Mouse (Mus musculus) midbrain, embryonic 12.5 days (tissue): ENCODE data around the gene Gm614. TPM values are rescaled to one million over a fixed set of nuclear protein-coding genes. Genes with fewer than 3 reads are reported as not detected.
A peak's percentile ranks its signal among the peaks of the same experiment; 100 is the strongest.

Source experiments
- ATAC-seq: fragments of 200-750 bp; cut with Nextera tagmentation; 2 replicates; pipeline ENCODE4 v1.8.0; 2017; ENCODE audit warnings: low read depth, moderate TSS enrichment, moderate library complexity; ENCODE audit not compliant: low FRiP score
- H3K27ac ChIP-seq: fragments of 300-500 bp; sonication (generic); replicated peaks from 2 replicates; pipeline ENCODE4 v1.5.1; 2016; ENCODE audit warnings: mild to moderate bottlenecking
- H3K27me3 ChIP-seq: fragments of 300-500 bp; sonication (generic); 2 replicates; pipeline ENCODE4 v1.6.1; 2016; ENCODE audit warnings: mild to moderate bottlenecking
- H3K36me3 ChIP-seq: fragments of 300-500 bp; sonication (generic); 2 replicates; pipeline ENCODE4 v1.6.1; 2016
- H3K4me1 ChIP-seq: fragments of 300-500 bp; sonication (generic); 2 replicates; pipeline ENCODE4 v1.6.1; 2016
- H3K4me2 ChIP-seq: fragments of 300-500 bp; sonication (generic); replicated peaks from 2 replicates; pipeline ENCODE4 v1.6.1; 2016; ENCODE audit warnings: mild to moderate bottlenecking, moderate library complexity
- H3K4me3 ChIP-seq: fragments of 300-500 bp; sonication (generic); 2 replicates; pipeline ENCODE4 v1.5.1; 2016; ENCODE audit warnings: mild to moderate bottlenecking
- H3K9ac ChIP-seq: fragments of 300-500 bp; sonication (generic); replicated peaks from 2 replicates; pipeline ENCODE4 v1.6.1; 2016; ENCODE audit warnings: mild to moderate bottlenecking, moderate library complexity
- H3K9me3 ChIP-seq: fragments of 300-500 bp; sonication (generic); 2 replicates; pipeline ENCODE4 v1.6.1; 2016; ENCODE audit warnings: mild to moderate bottlenecking
- WGBS: fragments of 180-500 bp; shearing (Covaris S2); methylation state at CpG from one replicate; pipeline ENCODE4 v1.1.7; 2016; 5-methylcytosine and 5-hydroxymethylcytosine counted together
- polyA plus RNA-seq: library from polyadenylated mRNA; unstranded; fragments of >200 nt; fragmentation: Nextera tagmentation; extraction: Ambion mirVana; gene quantifications from 2 replicates; pipeline ENCODE4 v1.2.1, GENCODE M21; 2016

Gm614 gene
- polyA plus RNA-seq, 1 experiment from 2014 or later: not detected

- Histone ChIP-seq H3K4me3 (peak overlapping the region; percentile 53), H3K4me2 (peak overlapping the region; percentile 71), H3K36me3 (no peaks in the 10 kb centered on the region), H3K9me3 (no peaks in the 10 kb centered on the region), H3K27me3 (peaks cover 4% of the 10 kb centered on the region; the same call in 1 of the 2 replicates), H3K4me1 (no peaks in the 10 kb centered on the region), H3K27ac (no peak overlapping the region), H3K9ac (peak overlapping the region; percentile 52)
- 28% methylated on average over 26 of the region's 26 CpGs for WGBS
- no peak; the same call in 1 of the 2 replicates for ATAC-seq
Measured at GRCm38 (mm10) chrX:101254740-101255139, 9.1 kb downstream of the Gm614 start.

- peak within 1 kb of the TSS; percentile 52 for H3K9ac ChIP-seq
- peak; percentile 93 for ATAC-seq
- no peaks in the 10 kb centered on the region for H3K4me1 ChIP-seq
- no peak within 1 kb of the TSS for H3K27ac ChIP-seq
- peak within 1 kb of the TSS; percentile 71 for H3K4me2 ChIP-seq
- WGBS: 29% methylated on average over 44 of the region's 47 CpGs
- peak within 1 kb of the TSS; percentile 53 for H3K4me3 ChIP-seq
- peaks cover 4% of the 10 kb centered on the region; the same call in 1 of the 2 replicates for H3K27me3 ChIP-seq
- no peaks in the 10 kb centered on the region for H3K9me3 ChIP-seq
- no peaks in the 10 kb centered on the region for H3K36me3 ChIP-seq
Measured at GRCm38 (mm10) chrX:101253952-101254729, 9.7 kb downstream of the Gm614 start, which contains the start of gene Foxo4. Gene Foxo4, plus strand, starts transcription at chrX:101254528.

GRCm38 (mm10) chrX:101245011-101245410, 18.8 kb downstream of the Gm614 start:
- Histone ChIP-seq H3K9ac (no peak overlapping the region), H3K27me3 (peaks cover 5% of the 10 kb centered on the region; the same call in 1 of the 2 replicates), H3K27ac (no peak overlapping the region), H3K36me3 (no peaks in the 10 kb centered on the region), H3K4me2 (no peak overlapping the region), H3K4me1 (no peaks in the 10 kb centered on the region), H3K9me3 (no peaks in the 10 kb centered on the region), H3K4me3 (no peak overlapping the region)
- WGBS: 29% methylated on average over 1 of the region's 1 CpGs
- no peak for ATAC-seq

GRCm38 (mm10) chrX:101222796-101223162, 41.0 kb downstream of the Gm614 start:
- 31% methylated on average over 7 of the region's 7 CpGs for WGBS
- Histone ChIP-seq H3K4me2 (peak overlapping the region; percentile 56), H3K4me1 (0 out of 2 replicates have a peak, but pooled peaks cover 6% of the 10 kb centered on the region), H3K36me3 (no peaks in the 10 kb centered on the region), H3K27me3 (peaks cover 12% of the 10 kb centered on the region; the same call in 1 of the 2 replicates), H3K27ac (peak overlapping the region; percentile 76), H3K9me3 (no peaks in the 10 kb centered on the region), H3K4me3 (peak overlapping the region; percentile 55), H3K9ac (no peak overlapping the region)
- ATAC-seq: no peak

- H3K27ac ChIP-seq: peak within 1 kb of the TSS; percentile 76
- H3K9me3 ChIP-seq: no peaks in the 10 kb centered on the region
- H3K4me1 ChIP-seq: 0 out of 2 replicates have a peak, but pooled peaks cover 6% of the 10 kb centered on the region
- peaks cover 12% of the 10 kb centered on the region; the same call in 1 of the 2 replicates for H3K27me3 ChIP-seq
- WGBS: 20% methylated on average over 55 of the region's 55 CpGs
- H3K4me2 ChIP-seq: peak within 1 kb of the TSS; percentile 56
- peak within 1 kb of the TSS; percentile 55 for H3K4me3 ChIP-seq
- ATAC-seq: peak; percentile 97
- no peaks in the 10 kb centered on the region for H3K36me3 ChIP-seq
- H3K9ac ChIP-seq: peak within 1 kb of the TSS; percentile 57
Measured at GRCm38 (mm10) chrX:101221834-101222795, 41.7 kb downstream of the Gm614 start, which contains the start of gene Snx12. Gene Snx12, minus strand, starts transcription at chrX:101222563.

Other genes starting within 250 kb of the Gm614 start
- gene Tex11, start 204.3 kb downstream of the Gm614 start, polyA plus RNA-seq: not detected in 2 replicates
- gene Slc7a3, start 178.0 kb downstream of the Gm614 start, polyA plus RNA-seq: 0.61 and 0.82 TPM in 2 replicates
- 56.8 and 57.2 TPM in 2 replicates for gene Snx12, start 41.4 kb downstream of the Gm614 start, polyA plus RNA-seq
- gene Foxo4, start 9.5 kb downstream of the Gm614 start, polyA plus RNA-seq: 0.86 and 1.0 TPM in 2 replicates
- 3.1 and 4.1 TPM in 2 replicates for gene Il2rg, start 4.3 kb upstream of the Gm614 start, polyA plus RNA-seq
- gene Gm20489, start 5.0 kb upstream of the Gm614 start, polyA plus RNA-seq: not detected in 2 replicates
- 40.0 and 40.4 TPM in 2 replicates for gene Med12, start 10.0 kb upstream of the Gm614 start, polyA plus RNA-seq
- 28.3 and 34.2 TPM in 2 replicates for gene Nlgn3, start 35.2 kb upstream of the Gm614 start, polyA plus RNA-seq
- gene Gjb1, start 112.4 kb upstream of the Gm614 start, polyA plus RNA-seq: not detected in 2 replicates
- gene Zmym3, start 156.9 kb upstream of the Gm614 start, polyA plus RNA-seq: 36.6 and 39.2 TPM in 2 replicates
- gene Nono, start 165.3 kb upstream of the Gm614 start, polyA plus RNA-seq: 572 and 581 TPM in 2 replicates
- 2.8 and 3.4 TPM in 2 replicates for gene Itgb1bp2, start 185.1 kb upstream of the Gm614 start, polyA plus RNA-seq